Mouse (Mus musculus): ENCODE measurements around the gene Ifit3. TPM values are rescaled to one million over a fixed set of nuclear protein-coding genes. Genes with fewer than 3 reads are reported as not detected.
A peak's percentile ranks its signal among the peaks of the same experiment; 100 is the strongest.

Gene Ifit3
- polyA plus RNA-seq, 1 experiment: 15.9 TPM

DNA sequence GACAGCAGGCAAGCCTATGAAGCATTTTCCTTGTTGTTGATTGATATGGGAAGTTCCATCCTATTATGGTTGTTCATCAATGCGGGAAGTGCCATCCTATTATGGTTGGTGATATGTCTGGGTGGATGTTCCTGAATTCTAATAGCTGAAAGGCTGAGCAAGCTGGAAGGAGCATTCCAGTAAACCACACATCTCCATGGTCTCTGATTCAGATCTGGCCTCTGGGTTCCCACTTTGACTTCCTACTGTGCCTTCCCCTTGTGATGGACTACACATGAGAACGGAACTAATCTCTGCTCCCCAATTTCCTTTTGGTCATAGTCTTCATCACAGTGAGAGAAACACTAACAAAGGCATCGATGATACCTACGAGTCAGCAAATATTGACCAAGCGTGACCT is 37.5 kb downstream of the Ifit3 start:
- no peak for TF ChIP-seq CTCF (IDR thresholded peaks at IDR 0.05; ENCODE audit: borderline replicate concordance, insufficient read depth, low read depth, low read length)
- no peak for TF ChIP-seq POLR2A (IDR thresholded peaks at IDR 0.05; ENCODE audit: borderline replicate concordance, insufficient read depth, low read length)
- no peak overlapping the region for H3K4me3 ChIP-seq (replicated peaks; ENCODE audit: insufficient read depth, low read depth, low read length)
- no peak overlapping the region for H3K27ac ChIP-seq (ENCODE audit: insufficient read depth, low read length)
- H3K27me3 ChIP-seq (ENCODE audit: control insufficient read depth, insufficient read depth, low read length): no peaks in the 10 kb centered on the region
- no peak for DNase-seq
- H3K4me1 ChIP-seq (ENCODE audit: control insufficient read depth, insufficient read depth, low read length): no peaks in the 10 kb centered on the region
- WGBS: 87% methylated on average over 5 of the region's 5 CpGs

DNA sequence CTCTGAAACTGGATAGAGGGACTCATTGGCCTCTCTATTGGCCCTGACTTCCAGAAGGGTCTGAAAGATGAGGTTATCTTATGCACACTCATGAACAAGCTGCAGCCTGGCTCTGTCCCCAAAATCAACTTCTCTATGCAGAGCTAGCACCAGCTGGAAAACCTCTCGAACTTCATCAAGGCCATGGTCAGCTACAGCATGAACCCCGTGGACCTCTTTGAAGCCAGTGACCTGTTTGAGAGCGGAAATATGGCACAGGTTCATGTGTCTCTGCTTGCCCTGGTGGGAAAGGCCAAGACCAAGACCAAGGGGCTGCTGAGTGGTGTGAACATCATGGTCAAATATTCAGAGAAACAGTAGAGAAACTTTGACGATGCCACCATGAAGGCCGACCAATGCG is 40.5 kb downstream of the Ifit3 start:
- no peaks in the 10 kb centered on the region for H3K4me1 ChIP-seq (ENCODE audit: control insufficient read depth, insufficient read depth, low read length)
- DNase-seq: no peak
- no peaks in the 10 kb centered on the region for H3K27me3 ChIP-seq (ENCODE audit: control insufficient read depth, insufficient read depth, low read length)
- H3K27ac ChIP-seq (ENCODE audit: insufficient read depth, low read length): no peak overlapping the region
- TF ChIP-seq CTCF (IDR thresholded peaks at IDR 0.05; ENCODE audit: borderline replicate concordance, insufficient read depth, low read depth, low read length) (no peak), POLR2A (IDR thresholded peaks at IDR 0.05; ENCODE audit: borderline replicate concordance, insufficient read depth, low read length) (no peak)
- 92% methylated on average over 6 of the region's 6 CpGs for WGBS
- H3K4me3 ChIP-seq (replicated peaks; ENCODE audit: insufficient read depth, low read depth, low read length): no peak overlapping the region

DNA sequence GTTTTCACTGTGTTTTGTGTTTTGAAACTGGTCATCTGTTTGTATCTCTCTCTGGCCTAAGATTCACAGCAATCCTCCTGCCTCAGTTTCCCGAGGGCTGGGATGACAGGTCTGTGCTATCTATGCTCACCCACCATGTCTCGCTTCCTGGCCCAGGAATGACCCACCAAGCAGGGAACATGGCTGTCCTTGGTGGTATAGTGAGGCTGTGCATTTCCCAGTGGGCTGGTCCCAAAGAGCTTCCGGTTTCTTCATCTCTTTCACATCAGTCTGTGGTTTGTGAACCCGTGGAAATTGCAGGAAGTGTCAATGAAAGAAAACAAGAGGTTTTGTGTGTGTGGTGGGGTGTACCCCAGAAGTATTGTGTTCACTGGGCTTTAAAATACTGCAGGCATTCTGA is 41.3 kb downstream of the Ifit3 start:
- H3K4me1 ChIP-seq (ENCODE audit: control insufficient read depth, insufficient read depth, low read length): no peaks in the 10 kb centered on the region
- no peak overlapping the region for H3K27ac ChIP-seq (ENCODE audit: insufficient read depth, low read length)
- H3K27me3 ChIP-seq (ENCODE audit: control insufficient read depth, insufficient read depth, low read length): no peaks in the 10 kb centered on the region
- WGBS: 87% methylated on average over 4 of the region's 4 CpGs
- TF ChIP-seq POLR2A (IDR thresholded peaks at IDR 0.05; ENCODE audit: borderline replicate concordance, insufficient read depth, low read length): no peak
- no peak for TF ChIP-seq CTCF (IDR thresholded peaks at IDR 0.05; ENCODE audit: borderline replicate concordance, insufficient read depth, low read depth, low read length)
- no peak for DNase-seq
- H3K4me3 ChIP-seq (replicated peaks; ENCODE audit: insufficient read depth, low read depth, low read length): no peak overlapping the region

DNA sequence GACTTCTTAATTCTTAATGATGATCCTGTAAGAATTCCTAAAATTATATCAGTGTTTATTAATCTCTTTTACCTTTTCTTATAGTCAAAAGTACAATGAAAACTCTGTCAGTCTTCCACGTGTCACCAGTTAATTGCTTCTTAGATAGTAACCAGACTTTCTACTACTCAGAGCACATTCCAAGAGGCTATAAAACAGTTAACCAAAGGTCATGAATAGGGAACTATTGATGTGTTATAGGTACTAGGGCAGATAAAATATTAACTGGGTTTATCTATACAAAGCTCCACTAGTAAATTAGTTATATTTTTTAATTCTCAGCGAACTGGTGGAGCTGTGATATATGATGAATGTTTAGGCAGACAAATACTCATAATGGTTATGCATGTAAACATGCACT is 44.2 kb downstream of the Ifit3 start:
- 77% methylated on average over 2 of the region's 2 CpGs for WGBS
- TF ChIP-seq CTCF (IDR thresholded peaks at IDR 0.05; ENCODE audit: borderline replicate concordance, insufficient read depth, low read depth, low read length) (no peak), POLR2A (IDR thresholded peaks at IDR 0.05; ENCODE audit: borderline replicate concordance, insufficient read depth, low read length) (no peak)
- Histone ChIP-seq H3K4me1 (ENCODE audit: control insufficient read depth, insufficient read depth, low read length) (no peaks in the 10 kb centered on the region), H3K27me3 (ENCODE audit: control insufficient read depth, insufficient read depth, low read length) (no peaks in the 10 kb centered on the region), H3K4me3 (replicated peaks; ENCODE audit: insufficient read depth, low read depth, low read length) (no peak overlapping the region), H3K27ac (ENCODE audit: insufficient read depth, low read length) (no peak overlapping the region)
- no peak for DNase-seq

DNA sequence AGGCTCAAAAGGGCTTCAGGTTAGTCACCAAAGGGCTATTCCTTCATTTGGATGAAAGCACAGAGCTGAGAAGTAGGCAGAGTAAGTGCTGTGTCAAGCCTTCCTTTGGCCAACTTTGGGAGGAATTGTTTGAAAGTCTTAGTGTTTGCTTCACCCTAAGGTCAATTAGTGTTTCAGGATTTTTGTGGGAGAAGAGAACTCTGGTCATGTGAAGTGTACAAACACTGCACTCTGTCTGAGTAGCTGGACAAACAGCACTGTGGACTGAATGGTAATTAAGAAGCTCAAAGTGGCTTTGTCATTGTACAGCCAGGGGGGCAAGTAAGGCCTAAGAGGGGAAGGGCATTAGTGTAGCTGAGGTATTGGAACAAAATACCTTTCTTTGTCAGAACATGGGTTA is 48.2 kb downstream of the Ifit3 start:
- no peak for TF ChIP-seq POLR2A (IDR thresholded peaks at IDR 0.05; ENCODE audit: borderline replicate concordance, insufficient read depth, low read length)
- TF ChIP-seq CTCF (IDR thresholded peaks at IDR 0.05; ENCODE audit: borderline replicate concordance, insufficient read depth, low read depth, low read length): no peak
- no peak overlapping the region for H3K27ac ChIP-seq (ENCODE audit: insufficient read depth, low read length)
- DNase-seq: no peak
- H3K27me3 ChIP-seq (ENCODE audit: control insufficient read depth, insufficient read depth, low read length): no peaks in the 10 kb centered on the region
- H3K4me3 ChIP-seq (replicated peaks; ENCODE audit: insufficient read depth, low read depth, low read length): no peak overlapping the region
- no peaks in the 10 kb centered on the region for H3K4me1 ChIP-seq (ENCODE audit: control insufficient read depth, insufficient read depth, low read length)

DNA sequence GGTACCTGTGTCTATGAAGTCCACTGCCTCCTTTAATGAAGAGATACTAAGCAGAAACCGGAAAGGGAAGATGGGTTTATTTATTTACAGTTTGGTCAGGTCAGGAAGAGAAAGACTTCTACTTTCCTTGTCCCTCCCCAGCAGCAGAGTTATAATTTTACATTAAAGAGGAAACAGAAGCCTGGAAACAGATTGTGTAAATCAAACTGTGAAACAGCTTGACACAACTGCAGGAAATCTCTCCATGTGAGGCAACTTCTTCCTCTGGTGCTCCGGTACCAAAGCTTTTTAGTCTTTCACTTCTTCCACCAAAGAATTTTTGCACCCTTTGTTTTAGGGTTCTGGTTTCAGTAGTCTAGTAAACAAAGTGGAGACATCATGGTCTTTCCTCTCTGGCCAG is 50.2 kb downstream of the Ifit3 start:
- H3K4me3 ChIP-seq (replicated peaks; ENCODE audit: insufficient read depth, low read depth, low read length): no peak overlapping the region
- DNase-seq: no peak
- WGBS: 74% methylated on average over 2 of the region's 2 CpGs
- H3K4me1 ChIP-seq (ENCODE audit: control insufficient read depth, insufficient read depth, low read length): no peaks in the 10 kb centered on the region
- H3K27ac ChIP-seq (ENCODE audit: insufficient read depth, low read length): no peak overlapping the region
- H3K27me3 ChIP-seq (ENCODE audit: control insufficient read depth, insufficient read depth, low read length): no peaks in the 10 kb centered on the region
- TF ChIP-seq CTCF (IDR thresholded peaks at IDR 0.05; ENCODE audit: borderline replicate concordance, insufficient read depth, low read depth, low read length) (no peak), POLR2A (IDR thresholded peaks at IDR 0.05; ENCODE audit: borderline replicate concordance, insufficient read depth, low read length) (no peak)

DNA sequence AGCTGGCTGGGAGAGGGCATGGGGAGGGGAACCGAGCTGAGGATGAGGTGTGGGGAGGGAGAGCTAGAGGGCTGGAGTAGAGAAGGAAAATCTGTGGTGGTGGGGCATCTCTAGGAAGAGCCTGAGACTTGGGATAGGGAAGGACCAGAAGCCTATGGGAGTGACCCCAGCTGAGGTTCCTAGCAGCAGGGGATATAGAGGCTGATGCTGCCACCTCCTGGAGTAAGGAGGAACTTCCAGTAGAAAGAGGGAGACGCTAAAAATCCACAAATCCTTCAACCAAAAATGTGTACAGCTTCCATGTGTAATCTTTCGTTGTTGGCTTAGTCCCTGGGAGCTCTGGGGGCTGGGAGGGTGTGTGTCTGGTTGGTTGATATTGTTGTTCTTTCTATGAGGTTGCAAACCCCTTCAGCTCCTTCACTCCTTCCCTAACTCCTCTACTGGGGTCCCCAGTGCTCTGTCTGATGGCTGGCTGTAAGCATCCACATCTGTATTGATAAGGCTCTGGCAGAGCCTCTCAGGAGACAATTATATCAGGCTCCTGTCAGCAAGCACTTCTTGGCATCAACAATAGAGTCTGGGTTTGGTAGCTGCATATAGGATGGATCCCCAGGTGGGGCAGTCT is 53.7 kb downstream of the Ifit3 start:
- no peaks in the 10 kb centered on the region for H3K27me3 ChIP-seq (ENCODE audit: control insufficient read depth, insufficient read depth, low read length)
- H3K4me3 ChIP-seq (replicated peaks; ENCODE audit: insufficient read depth, low read depth, low read length): no peak overlapping the region
- WGBS: 10% methylated on average over 3 of the region's 3 CpGs
- H3K27ac ChIP-seq (ENCODE audit: insufficient read depth, low read length): no peak overlapping the region
- H3K4me1 ChIP-seq (ENCODE audit: control insufficient read depth, insufficient read depth, low read length): no peaks in the 10 kb centered on the region
- no peak for DNase-seq
- TF ChIP-seq CTCF (IDR thresholded peaks at IDR 0.05; ENCODE audit: borderline replicate concordance, insufficient read depth, low read depth, low read length) (peak; percentile 52; the same call in 1 of the 2 replicates), POLR2A (IDR thresholded peaks at IDR 0.05; ENCODE audit: borderline replicate concordance, insufficient read depth, low read length) (no peak)

Other genes with a start within 250 kb of the Ifit3 start
- gene Ch25h, start 108.4 kb upstream of the Ifit3 start, polyA plus RNA-seq (2012; rRNA removed): 0.41 and 0.68 TPM in 2 replicates
- 16.6 and 18.1 TPM in 2 replicates for gene Lipa, start 56.1 kb upstream of the Ifit3 start, polyA plus RNA-seq (2012; rRNA removed)
- 2.7 and 4.0 TPM in 2 replicates for gene Ifit2, start 32.8 kb upstream of the Ifit3 start, polyA plus RNA-seq (2012; rRNA removed)
- gene Ifit1bl1, start 18.4 kb downstream of the Ifit3 start, polyA plus RNA-seq (2012; rRNA removed): 0.93 and 1.1 TPM in 2 replicates
- gene Ifit3b, start 24.4 kb downstream of the Ifit3 start, polyA plus RNA-seq (2012; rRNA removed): 5.5 and 5.8 TPM in 2 replicates
- gene Ifit1bl2, start 57.2 kb downstream of the Ifit3 start, polyA plus RNA-seq (2012; rRNA removed): 0.16 and 0.20 TPM in 2 replicates
- 2.3 and 2.9 TPM in 2 replicates for gene Ifit1, start 57.3 kb downstream of the Ifit3 start, polyA plus RNA-seq (2012; rRNA removed)
- gene Slc16a12, start 163.8 kb downstream of the Ifit3 start, polyA plus RNA-seq (2012; rRNA removed): 1.3 and 1.8 TPM in 2 replicates